Mouse (Mus musculus): ENCODE measurements around the gene Kif1a.
A peak's percentile ranks its signal among the peaks of the same experiment; 100 is the strongest.

Kif1a gene

GRCm38 (mm10) chr1:93092582-93092981 lies 9.2 kb downstream of the Kif1a start:
- no peak for DNase-seq

GRCm38 (mm10) chr1:93085136-93085535 lies 16.6 kb downstream of the Kif1a start:
- DNase-seq, result peak; percentile 17 to 44

GRCm38 (mm10) chr1:93083420-93084285 lies 18.1 kb downstream of the Kif1a start:
- no peak for DNase-seq

- peak; percentile 29 to 45 for DNase-seq
Observed at GRCm38 (mm10) chr1:93082121-93082520, 19.6 kb downstream of the Kif1a start.

- DNase-seq, result peak; percentile 63 to 67
Observed at GRCm38 (mm10) chr1:93080930-93081589, 20.7 kb downstream of the Kif1a start.

GRCm38 (mm10) chr1:93079602-93080001 lies 22.1 kb downstream of the Kif1a start:
- DNase-seq, result no peak

GRCm38 (mm10) chr1:93072279-93072865 lies 29.4 kb downstream of the Kif1a start:
- peak; percentile 24 to 32 for DNase-seq

- DNase-seq, result peak in 1 of 2 experiments; percentile 14
Observed at GRCm38 (mm10) chr1:93071487-93071971, 30.2 kb downstream of the Kif1a start.

- DNase-seq, result no peak
Observed at GRCm38 (mm10) chr1:93070881-93071280, 30.9 kb downstream of the Kif1a start.

GRCm38 (mm10) chr1:93068553-93068952 lies 33.2 kb downstream of the Kif1a start:
- DNase-seq, result no peak

GRCm38 (mm10) chr1:93065654-93066053 lies 36.1 kb downstream of the Kif1a start:
- DNase-seq, result no peak

- peak; percentile 43 to 48 for DNase-seq
Observed at GRCm38 (mm10) chr1:93063694-93064093, 38.1 kb downstream of the Kif1a start.

GRCm38 (mm10) chr1:93051124-93051833 lies 50.5 kb downstream of the Kif1a start:
- DNase-seq, result peak; percentile 20 to 47

- no peak for DNase-seq
Observed at GRCm38 (mm10) chr1:93050071-93050470, 51.7 kb downstream of the Kif1a start.

GRCm38 (mm10) chr1:93046153-93046789 lies 55.5 kb downstream of the Kif1a start:
- DNase-seq, result no peak

GRCm38 (mm10) chr1:93035981-93036380 lies 65.8 kb downstream of the Kif1a start:
- no peak for DNase-seq

GRCm38 (mm10) chr1:93033989-93034388 lies 67.8 kb downstream of the Kif1a start:
- peak; percentile 11 to 27 for DNase-seq

- no peak for DNase-seq
Observed at GRCm38 (mm10) chr1:93031199-93031598, 70.6 kb downstream of the Kif1a start.

- no peak for DNase-seq
Observed at GRCm38 (mm10) chr1:93030060-93030459, 71.7 kb downstream of the Kif1a start.

- no peak for DNase-seq
Observed at GRCm38 (mm10) chr1:93029387-93029786, 72.4 kb downstream of the Kif1a start.

- no peak for DNase-seq
Observed at GRCm38 (mm10) chr1:93026600-93026999, 75.2 kb downstream of the Kif1a start.

- DNase-seq, result no peak
Observed at GRCm38 (mm10) chr1:93020602-93021001, 81.1 kb downstream of the Kif1a start.

All from kidney, postnatal 4 days (tissue).